Mouse (Mus musculus) forebrain, embryonic 12.5 days (tissue): ENCODE results near the gene Selenom. TPM values are rescaled to one million over a fixed set of nuclear protein-coding genes. Genes with fewer than 3 reads are reported as not detected.

ENCODE experiments used
- ATAC-seq: fragments of 200-750 bp; cut with Nextera tagmentation; 2 replicates; pipeline ENCODE4 v1.8.0; 2017; ENCODE audit warnings: moderate TSS enrichment; ENCODE audit not compliant: low FRiP score
- H3K27ac ChIP-seq: fragments of 300-500 bp; sonication (generic); 2 replicates; pipeline ENCODE4 v1.5.1; 2016; ENCODE audit warnings: mild to moderate bottlenecking
- H3K27me3 ChIP-seq: fragments of 300-500 bp; sonication (generic); 2 replicates; pipeline ENCODE4 v1.6.1; 2016; ENCODE audit warnings: mild to moderate bottlenecking
- H3K36me3 ChIP-seq: fragments of 300-500 bp; sonication (generic); replicated peaks from 2 replicates; pipeline ENCODE4 v1.6.1; 2016; ENCODE audit warnings: mild to moderate bottlenecking
- H3K4me1 ChIP-seq: fragments of 300-500 bp; sonication (generic); 2 replicates; pipeline ENCODE4 v1.6.1; 2016
- H3K4me2 ChIP-seq: fragments of 300-500 bp; sonication (generic); 2 replicates; pipeline ENCODE4 v1.6.1; 2016; ENCODE audit warnings: mild to moderate bottlenecking, moderate library complexity
- H3K4me3 ChIP-seq: fragments of 300-500 bp; sonication (generic); replicated peaks from 2 replicates; pipeline ENCODE4 v1.5.1; 2016; ENCODE audit warnings: mild to moderate bottlenecking
- H3K9ac ChIP-seq: fragments of 300-500 bp; sonication (generic); 2 replicates; pipeline ENCODE4 v1.6.1; 2016; ENCODE audit warnings: mild to moderate bottlenecking
- H3K9me3 ChIP-seq: fragments of 300-500 bp; sonication (generic); 2 replicates; pipeline ENCODE4 v1.6.1; 2016
- WGBS: fragments of 180-500 bp; shearing (Covaris S2); methylation state at CpG from one replicate; pipeline ENCODE4 v1.1.7; 2016; 5-methylcytosine and 5-hydroxymethylcytosine counted together
- polyA plus RNA-seq: library from polyadenylated mRNA; unstranded; fragments of >200 nt; fragmentation: Nextera tagmentation; extraction: Ambion mirVana; gene quantifications from 2 replicates; pipeline ENCODE4 v1.2.1, GENCODE M21; 2016

Gene Selenom
- polyA plus RNA-seq, 1 experiment from 2014 or later, result 51.0 TPM

GRCm38 (mm10) chr11:3496756-3497155 lies 17.7 kb upstream of the Selenom start:
- H3K4me1 ChIP-seq, result no peaks in the 10 kb centered on the region
- WGBS, result 62% methylated on average over 5 of the region's 5 CpGs
- H3K9ac ChIP-seq, result no peak overlapping the region
- no peaks in the 10 kb centered on the region for H3K27me3 ChIP-seq
- H3K4me2 ChIP-seq, result no peak overlapping the region
- no peak for ATAC-seq
- H3K4me3 ChIP-seq, result no peak overlapping the region
- no peaks in the 10 kb centered on the region for H3K36me3 ChIP-seq
- H3K9me3 ChIP-seq, result no peaks in the 10 kb centered on the region
- H3K27ac ChIP-seq, result no peak overlapping the region

GRCm38 (mm10) chr11:3497296-3497695 lies 17.2 kb upstream of the Selenom start:
- no peaks in the 10 kb centered on the region for H3K4me1 ChIP-seq
- no peak for ATAC-seq
- H3K4me2 ChIP-seq, result no peak overlapping the region
- no peak overlapping the region for H3K9ac ChIP-seq
- H3K27me3 ChIP-seq, result no peaks in the 10 kb centered on the region
- no peak overlapping the region for H3K27ac ChIP-seq
- H3K36me3 ChIP-seq, result no peaks in the 10 kb centered on the region
- no peak overlapping the region for H3K4me3 ChIP-seq
- WGBS, result 92% methylated on average over 1 of the region's 1 CpGs
- no peaks in the 10 kb centered on the region for H3K9me3 ChIP-seq

GRCm38 (mm10) chr11:3502057-3502456 lies 12.4 kb upstream of the Selenom start:
- 90% methylated on average over 17 of the region's 17 CpGs for WGBS
- Histone ChIP-seq H3K9ac (no peak overlapping the region), H3K9me3 (no peaks in the 10 kb centered on the region), H3K4me3 (no peak overlapping the region), H3K36me3 (no peaks in the 10 kb centered on the region), H3K4me1 (no peaks in the 10 kb centered on the region), H3K27me3 (no peaks in the 10 kb centered on the region), H3K4me2 (no peak overlapping the region), H3K27ac (no peak overlapping the region)
- ATAC-seq, result no peak

- no peak overlapping the region for H3K27ac ChIP-seq
- H3K36me3 ChIP-seq, result no peaks in the 10 kb centered on the region
- WGBS, result 82% methylated on average over 18 of the region's 18 CpGs
- H3K4me2 ChIP-seq, result no peak overlapping the region
- H3K9ac ChIP-seq, result no peak overlapping the region
- H3K4me1 ChIP-seq, result no peaks in the 10 kb centered on the region
- no peaks in the 10 kb centered on the region for H3K9me3 ChIP-seq
- no peak for ATAC-seq
- no peak overlapping the region for H3K4me3 ChIP-seq
- H3K27me3 ChIP-seq, result no peaks in the 10 kb centered on the region
Measured at GRCm38 (mm10) chr11:3502459-3503072, 11.9 kb upstream of the Selenom start.

- Histone ChIP-seq H3K9me3 (no peaks in the 10 kb centered on the region), H3K27me3 (no peaks in the 10 kb centered on the region), H3K4me3 (no peak overlapping the region), H3K9ac (no peak overlapping the region), H3K36me3 (no peaks in the 10 kb centered on the region), H3K4me1 (no peaks in the 10 kb centered on the region), H3K27ac (no peak overlapping the region), H3K4me2 (no peak overlapping the region)
- ATAC-seq, result no peak
- WGBS, result 70% methylated on average over 11 of the region's 11 CpGs
Measured at GRCm38 (mm10) chr11:3503755-3504693, 10.5 kb upstream of the Selenom start.

GRCm38 (mm10) chr11:3508226-3508625 lies 6.3 kb upstream of the Selenom start:
- Histone ChIP-seq H3K9ac (no peak overlapping the region), H3K4me1 (no peaks in the 10 kb centered on the region), H3K4me2 (no peak overlapping the region), H3K36me3 (no peaks in the 10 kb centered on the region), H3K27ac (no peak overlapping the region), H3K4me3 (no peak overlapping the region), H3K9me3 (no peaks in the 10 kb centered on the region), H3K27me3 (no peaks in the 10 kb centered on the region; the same call in 1 of the 2 replicates)
- WGBS, result 69% methylated on average over 7 of the region's 7 CpGs
- no peak for ATAC-seq

- H3K4me3 ChIP-seq, result no peak overlapping the region
- H3K27me3 ChIP-seq, result no peaks in the 10 kb centered on the region; the same call in 1 of the 2 replicates
- H3K4me1 ChIP-seq, result peaks cover 3% of the 10 kb centered on the region; the same call in 1 of the 2 replicates
- no peaks in the 10 kb centered on the region for H3K9me3 ChIP-seq
- no peak overlapping the region for H3K9ac ChIP-seq
- no peak for ATAC-seq
- no peak overlapping the region for H3K27ac ChIP-seq
- 77% methylated on average over 8 of the region's 8 CpGs for WGBS
- no peak overlapping the region for H3K4me2 ChIP-seq
- H3K36me3 ChIP-seq, result no peaks in the 10 kb centered on the region
Measured at GRCm38 (mm10) chr11:3509181-3510085, 5.1 kb upstream of the Selenom start.

GRCm38 (mm10) chr11:3510321-3510720 lies 4.2 kb upstream of the Selenom start:
- H3K9me3 ChIP-seq, result no peaks in the 10 kb centered on the region
- H3K4me3 ChIP-seq, result no peak overlapping the region
- peaks cover 7% of the 10 kb centered on the region; the same call in 1 of the 2 replicates for H3K27me3 ChIP-seq
- H3K27ac ChIP-seq, result no peak overlapping the region
- H3K9ac ChIP-seq, result no peak overlapping the region
- no peak for ATAC-seq
- H3K36me3 ChIP-seq, result no peaks in the 10 kb centered on the region
- 85% methylated on average over 2 of the region's 2 CpGs for WGBS
- H3K4me2 ChIP-seq, result no peak overlapping the region
- peaks cover 9% of the 10 kb centered on the region for H3K4me1 ChIP-seq

- H3K27ac ChIP-seq, result no peak overlapping the region
- no peak for ATAC-seq
Measured at GRCm38 (mm10) chr11:3513291-3513690, 1.2 kb upstream of the Selenom start.

GRCm38 (mm10) chr11:3515216-3515615 lies 732 bp downstream of the Selenom start:
- no peak overlapping the region for H3K27ac ChIP-seq
- H3K9me3 ChIP-seq, result no peaks in the 10 kb centered on the region
- H3K4me2 ChIP-seq, result peak overlapping the region; percentile 73
- peaks cover 23% of the 10 kb centered on the region for H3K4me1 ChIP-seq
- 10% methylated on average over 4 of the region's 4 CpGs for WGBS
- peak; percentile 28; the same call in 1 of the 2 replicates for ATAC-seq
- H3K27me3 ChIP-seq, result peaks cover 37% of the 10 kb centered on the region
- 0 out of 2 replicates have a peak, but pooled peaks cover under 1% of the 10 kb centered on the region for H3K36me3 ChIP-seq
- H3K4me3 ChIP-seq, result peak overlapping the region; percentile 47
- H3K9ac ChIP-seq, result peak overlapping the region; percentile 57

More at GRCm38 (mm10) chr11:3513291-3513690, 1.2 kb upstream of the Selenom start:
- 90% methylated on average over 6 of the region's 6 CpGs for WGBS
- Histone ChIP-seq H3K4me1 (peaks cover 23% of the 10 kb centered on the region), H3K27me3 (peaks cover 37% of the 10 kb centered on the region), H3K9ac (no peak overlapping the region), H3K4me2 (no peak overlapping the region), H3K4me3 (no peak overlapping the region), H3K36me3 (no peaks in the 10 kb centered on the region), H3K9me3 (no peaks in the 10 kb centered on the region)

GRCm38 (mm10) chr11:3515637-3516036 lies 1.2 kb downstream of the Selenom start:
- 84% methylated on average over 4 of the region's 4 CpGs for WGBS
- H3K36me3 ChIP-seq, result peaks cover 5% of the 10 kb centered on the region
- no peak overlapping the region for H3K4me3 ChIP-seq
- H3K4me1 ChIP-seq, result peaks cover 23% of the 10 kb centered on the region
- H3K4me2 ChIP-seq, result peak overlapping the region; percentile 73; the same call in 1 of the 2 replicates
- ATAC-seq, result no peak
- H3K27me3 ChIP-seq, result peaks cover 37% of the 10 kb centered on the region
- H3K9ac ChIP-seq, result no peak overlapping the region
- no peak overlapping the region for H3K27ac ChIP-seq
- no peaks in the 10 kb centered on the region for H3K9me3 ChIP-seq

- H3K9ac ChIP-seq, result no peak overlapping the region
- ATAC-seq, result no peak
- no peak overlapping the region for H3K4me2 ChIP-seq
- no peaks in the 10 kb centered on the region for H3K9me3 ChIP-seq
- WGBS, result 82% methylated on average over 5 of the region's 5 CpGs
- H3K27me3 ChIP-seq, result peaks cover 37% of the 10 kb centered on the region
- H3K4me1 ChIP-seq, result peaks cover 23% of the 10 kb centered on the region
- H3K36me3 ChIP-seq, result peaks cover 10% of the 10 kb centered on the region
- H3K4me3 ChIP-seq, result no peak overlapping the region
- H3K27ac ChIP-seq, result no peak overlapping the region
Measured at GRCm38 (mm10) chr11:3516121-3516520, 1.6 kb downstream of the Selenom start.
